Mouse (Mus musculus) forebrain, embryonic 10.5 days (tissue): ENCODE measurements around the gene Hoxc4. TPM values are rescaled to one million over a fixed set of nuclear protein-coding genes. Genes with fewer than 3 reads are reported as not detected.

Experiments used
- DNase-seq: peaks from one replicate; pipeline ENCODE4 v3.0.0-alpha.2; 2017; ENCODE audit warnings: low spot score; ENCODE audit errors: extremely low spot score
- H3K27ac ChIP-seq: fragments of 300-500 bp; sonication (generic); 2 replicates; pipeline ENCODE4 v1.5.1; 2016; ENCODE audit warnings: mild to moderate bottlenecking
- H3K27me3 ChIP-seq: fragments of 300-500 bp; sonication (generic); 2 replicates; pipeline ENCODE4 v1.6.1; 2016; ENCODE audit warnings: mild to moderate bottlenecking; ENCODE audit not compliant: poor library complexity, severe bottlenecking
- H3K36me3 ChIP-seq: fragments of 300-500 bp; sonication (generic); replicated peaks from 2 replicates; pipeline ENCODE4 v1.6.1; 2016; ENCODE audit warnings: mild to moderate bottlenecking, moderate library complexity
- H3K4me1 ChIP-seq: fragments of 300-500 bp; sonication (generic); 2 replicates; pipeline ENCODE4 v1.6.1; 2016
- H3K4me3 ChIP-seq: fragments of 300-500 bp; sonication (generic); 2 replicates; pipeline ENCODE4 v1.5.1; 2016; ENCODE audit warnings: mild to moderate bottlenecking, moderate library complexity
- H3K9me3 ChIP-seq: fragments of 300-500 bp; sonication (generic); 2 replicates; pipeline ENCODE4 v1.6.1; 2016; ENCODE audit warnings: mild to moderate bottlenecking, moderate library complexity
- WGBS: fragments of 180-500 bp; shearing (Covaris S2); methylation state at CpG from one replicate; pipeline ENCODE4 v1.1.7; 2016; 5-methylcytosine and 5-hydroxymethylcytosine counted together
- polyA plus RNA-seq: library from polyadenylated mRNA; unstranded; fragments of >200 nt; fragmentation: Nextera tagmentation; extraction: Ambion mirVana; gene quantifications from 2 replicates; pipeline ENCODE4 v1.2.1, GENCODE M21; 2016

Hoxc4 gene
- polyA plus RNA-seq: not detected in 2 replicates

DNA sequence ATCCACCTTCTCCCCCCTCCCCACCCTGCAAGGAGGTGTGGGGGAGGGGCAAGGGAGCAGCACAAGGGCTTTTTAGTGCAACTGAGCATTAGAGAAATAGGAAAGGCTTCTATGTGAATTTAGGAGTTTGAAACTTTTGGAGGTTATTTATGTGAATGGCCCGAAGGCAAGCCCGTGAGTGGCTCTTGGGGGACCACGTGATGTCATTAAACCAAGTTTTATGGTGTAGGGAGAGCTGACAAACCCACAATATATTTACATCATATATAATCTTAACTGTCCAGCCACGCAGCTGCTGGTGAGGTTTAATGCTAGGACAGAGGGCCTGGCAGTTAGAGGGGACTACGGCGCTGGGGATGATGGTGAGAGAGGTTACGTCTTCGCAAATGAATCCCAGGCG, at the start of gene Hoxc4:
Hoxc4 (plus strand) TSS at position 299 of the 400 bp plus-strand sequence.
- Histone ChIP-seq H3K9me3 (no peaks in the 10 kb centered on the region), H3K27me3 (peaks cover 100% of the 10 kb centered on the region), H3K27ac (no peak within 1 kb of the TSS), H3K4me3 (no peak within 1 kb of the TSS), H3K36me3 (no peaks in the 10 kb centered on the region), H3K4me1 (peaks cover 9% of the 10 kb centered on the region)
- DNase-seq: no peak
- WGBS: 2% methylated on average over 9 of the region's 9 CpGs

DNA sequence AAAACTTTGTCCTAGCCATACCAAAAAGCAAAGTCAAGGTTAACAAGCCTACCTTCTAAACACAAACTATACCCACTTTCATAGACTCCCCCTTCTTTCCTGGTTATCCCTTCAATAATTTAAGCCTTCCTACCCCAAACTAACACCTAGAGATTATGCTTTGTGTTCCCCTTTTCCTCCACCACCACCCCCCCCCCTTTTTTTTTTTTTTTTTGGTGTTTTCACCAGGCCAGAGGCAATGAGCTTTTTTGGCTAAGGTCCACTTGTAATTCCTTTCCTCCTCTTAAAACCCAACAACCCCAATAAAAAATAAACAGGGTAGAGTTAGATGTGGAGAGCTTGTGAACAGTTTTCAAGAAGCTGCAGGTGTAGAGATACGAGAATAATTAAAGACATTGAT, 49.4 kb upstream of the Hoxc4 start:
- Histone ChIP-seq H3K27ac (no peak overlapping the region), H3K4me1 (peaks cover 6% of the 10 kb centered on the region), H3K36me3 (no peaks in the 10 kb centered on the region), H3K4me3 (no peak overlapping the region), H3K27me3 (peaks cover 100% of the 10 kb centered on the region), H3K9me3 (no peaks in the 10 kb centered on the region)
- WGBS: 43% methylated on average over 1 of the region's 1 CpGs
- DNase-seq: no peak

DNA sequence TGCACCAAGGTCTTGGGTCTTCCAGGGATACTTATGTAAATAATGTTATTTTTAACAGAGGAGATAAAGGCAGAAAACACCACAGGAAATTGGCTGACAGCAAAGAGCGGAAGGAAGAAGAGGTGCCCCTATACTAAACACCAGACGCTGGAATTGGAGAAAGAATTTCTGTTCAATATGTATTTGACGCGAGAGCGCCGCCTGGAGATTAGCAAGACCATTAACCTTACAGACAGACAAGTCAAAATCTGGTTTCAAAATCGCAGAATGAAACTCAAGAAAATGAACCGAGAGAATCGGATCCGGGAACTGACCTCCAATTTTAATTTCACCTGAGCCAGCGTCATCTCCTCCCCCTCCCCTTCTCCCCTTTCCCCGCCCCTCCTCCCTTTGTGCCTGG, 48.0 kb upstream of the Hoxc4 start:
- WGBS: 1% methylated on average over 12 of the region's 12 CpGs
- Histone ChIP-seq H3K36me3 (no peaks in the 10 kb centered on the region), H3K9me3 (no peaks in the 10 kb centered on the region), H3K27me3 (peaks cover 100% of the 10 kb centered on the region), H3K27ac (no peak overlapping the region), H3K4me1 (peaks cover 6% of the 10 kb centered on the region), H3K4me3 (no peak overlapping the region)
- no peak for DNase-seq

DNA sequence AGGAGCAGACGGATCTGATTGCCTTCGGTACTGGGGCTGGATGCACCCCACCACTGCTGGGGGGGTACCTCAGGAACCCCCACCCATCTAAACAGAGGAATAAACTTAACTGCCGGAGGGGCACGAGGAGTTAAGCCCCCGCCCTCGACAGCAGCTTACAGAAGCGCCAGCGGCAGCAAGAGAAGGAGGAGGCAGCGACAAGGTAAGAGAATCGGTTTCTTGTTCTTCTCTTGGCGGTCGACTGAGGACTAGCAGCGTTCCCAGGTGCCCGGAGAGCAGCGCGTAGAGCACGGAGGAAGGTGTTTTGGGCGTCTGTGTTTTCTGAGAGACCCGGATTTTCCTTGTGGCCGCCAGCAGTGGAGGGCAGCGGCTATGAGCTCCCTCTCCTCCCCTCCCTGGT, 46.5 kb upstream of the Hoxc4 start:
- H3K36me3 ChIP-seq: no peaks in the 10 kb centered on the region
- H3K27ac ChIP-seq: no peak overlapping the region
- DNase-seq: no peak
- 1% methylated on average over 21 of the region's 21 CpGs for WGBS
- no peak overlapping the region for H3K4me3 ChIP-seq
- no peaks in the 10 kb centered on the region for H3K4me1 ChIP-seq
- peaks cover 100% of the 10 kb centered on the region for H3K27me3 ChIP-seq
- no peaks in the 10 kb centered on the region for H3K9me3 ChIP-seq

DNA sequence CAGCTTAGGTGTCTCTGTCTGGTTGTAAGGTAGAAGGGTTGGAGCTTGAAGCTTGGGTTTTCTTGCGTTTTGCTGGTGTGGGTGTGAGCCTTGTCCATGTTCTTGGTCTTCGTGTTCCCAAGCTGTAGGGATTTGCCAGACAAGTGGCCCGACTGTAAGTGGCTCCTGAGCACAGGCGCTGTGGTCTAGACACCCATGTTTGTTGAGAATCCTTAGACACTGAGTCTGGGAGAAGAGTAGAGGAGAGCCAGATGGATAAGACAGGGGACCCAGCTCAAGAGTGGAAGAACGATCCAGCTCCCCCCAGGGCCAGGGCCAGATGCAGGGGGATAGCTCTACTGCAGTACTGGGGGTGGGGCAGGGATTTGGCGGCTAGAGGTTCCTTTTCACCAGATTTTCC, 46.0 kb upstream of the Hoxc4 start:
- Histone ChIP-seq H3K4me3 (no peak overlapping the region), H3K4me1 (no peaks in the 10 kb centered on the region), H3K9me3 (no peaks in the 10 kb centered on the region), H3K27ac (no peak overlapping the region), H3K36me3 (no peaks in the 10 kb centered on the region), H3K27me3 (peaks cover 100% of the 10 kb centered on the region)
- 1% methylated on average over 6 of the region's 6 CpGs for WGBS
- DNase-seq: no peak

DNA sequence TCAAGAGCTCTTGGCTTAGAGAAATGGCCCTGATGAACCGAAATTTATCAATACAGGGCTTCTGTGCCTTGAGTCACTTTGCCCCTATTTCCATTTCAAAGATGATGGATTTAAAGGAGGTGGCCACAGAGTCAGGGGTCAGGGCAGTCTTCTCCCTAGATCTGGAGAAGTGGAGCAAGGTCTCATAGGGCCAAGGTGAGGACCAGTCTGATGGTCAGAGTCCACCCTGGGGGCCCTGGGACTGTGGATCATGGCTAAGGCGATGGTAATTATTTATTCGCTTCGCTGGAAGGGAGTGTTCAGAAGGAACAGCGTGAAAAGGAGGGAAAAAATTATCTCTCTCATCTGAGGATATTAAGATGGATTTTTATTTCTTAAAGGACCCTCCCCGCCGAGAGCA, 43.7 kb upstream of the Hoxc4 start:
- no peaks in the 10 kb centered on the region for H3K9me3 ChIP-seq
- H3K27me3 ChIP-seq: peaks cover 100% of the 10 kb centered on the region
- DNase-seq: no peak
- 3% methylated on average over 7 of the region's 7 CpGs for WGBS
- H3K36me3 ChIP-seq: no peaks in the 10 kb centered on the region
- no peak overlapping the region for H3K4me3 ChIP-seq
- no peaks in the 10 kb centered on the region for H3K4me1 ChIP-seq
- H3K27ac ChIP-seq: no peak overlapping the region

DNA sequence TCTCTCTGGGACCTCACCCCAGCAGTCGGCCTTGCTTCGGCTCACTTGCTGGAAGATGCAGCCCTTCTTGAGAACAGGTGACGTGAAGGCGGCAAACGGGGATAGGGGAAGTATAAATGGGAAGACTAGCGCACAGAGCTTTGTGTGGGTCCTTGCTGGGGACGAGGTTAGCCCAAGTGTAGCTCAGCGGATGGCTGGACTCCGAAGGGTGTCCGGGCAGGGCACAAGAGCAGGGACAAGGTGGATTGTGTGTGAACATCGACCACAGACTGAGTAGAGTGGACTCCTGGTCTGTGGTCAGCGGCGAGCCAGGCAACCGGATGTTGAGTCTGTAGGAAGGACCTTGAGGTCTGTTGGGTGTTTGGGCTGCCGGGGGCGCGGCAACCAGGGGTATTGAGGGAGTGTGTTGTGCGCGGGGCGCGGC, 43.0 kb upstream of the Hoxc4 start:
- Histone ChIP-seq H3K36me3 (no peaks in the 10 kb centered on the region), H3K4me1 (no peaks in the 10 kb centered on the region), H3K27ac (no peak overlapping the region), H3K4me3 (no peak overlapping the region), H3K9me3 (no peaks in the 10 kb centered on the region), H3K27me3 (peaks cover 100% of the 10 kb centered on the region)
- DNase-seq: no peak
- under 1% methylated on average over 21 of the region's 21 CpGs for WGBS

DNA sequence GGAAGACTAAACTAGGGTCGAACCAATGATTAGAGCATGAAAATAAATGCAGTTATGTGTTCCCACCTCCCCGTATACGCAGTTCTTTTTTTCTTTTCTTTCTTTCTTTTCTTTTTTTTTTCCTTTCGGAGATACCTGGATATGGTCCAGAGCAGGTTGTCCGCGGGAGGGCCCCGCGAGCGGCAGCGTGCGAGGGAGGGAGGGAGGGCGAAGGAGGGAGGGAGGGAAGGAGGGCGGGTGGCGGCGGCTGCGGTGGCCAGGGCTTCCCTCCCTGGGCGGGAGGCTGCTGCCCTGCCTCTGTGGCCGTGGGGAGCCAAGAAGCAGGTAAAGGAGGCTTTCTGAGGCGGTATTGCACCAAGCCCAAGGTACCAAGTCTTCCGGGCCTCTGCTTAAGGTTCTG, 42.6 kb upstream of the Hoxc4 start, which contains the start of gene Hoxc9:
Hoxc9 (plus strand) TSS at position 269 of the 400 bp plus-strand sequence.
- H3K27ac ChIP-seq: no peak within 1 kb of the TSS
- no peak within 1 kb of the TSS for H3K4me3 ChIP-seq
- no peak for DNase-seq
- WGBS: 0% methylated on average over 16 of the region's 20 CpGs
- H3K9me3 ChIP-seq: no peaks in the 10 kb centered on the region
- H3K27me3 ChIP-seq: peaks cover 100% of the 10 kb centered on the region
- H3K4me1 ChIP-seq: peaks cover 3% of the 10 kb centered on the region
- H3K36me3 ChIP-seq: no peaks in the 10 kb centered on the region

DNA sequence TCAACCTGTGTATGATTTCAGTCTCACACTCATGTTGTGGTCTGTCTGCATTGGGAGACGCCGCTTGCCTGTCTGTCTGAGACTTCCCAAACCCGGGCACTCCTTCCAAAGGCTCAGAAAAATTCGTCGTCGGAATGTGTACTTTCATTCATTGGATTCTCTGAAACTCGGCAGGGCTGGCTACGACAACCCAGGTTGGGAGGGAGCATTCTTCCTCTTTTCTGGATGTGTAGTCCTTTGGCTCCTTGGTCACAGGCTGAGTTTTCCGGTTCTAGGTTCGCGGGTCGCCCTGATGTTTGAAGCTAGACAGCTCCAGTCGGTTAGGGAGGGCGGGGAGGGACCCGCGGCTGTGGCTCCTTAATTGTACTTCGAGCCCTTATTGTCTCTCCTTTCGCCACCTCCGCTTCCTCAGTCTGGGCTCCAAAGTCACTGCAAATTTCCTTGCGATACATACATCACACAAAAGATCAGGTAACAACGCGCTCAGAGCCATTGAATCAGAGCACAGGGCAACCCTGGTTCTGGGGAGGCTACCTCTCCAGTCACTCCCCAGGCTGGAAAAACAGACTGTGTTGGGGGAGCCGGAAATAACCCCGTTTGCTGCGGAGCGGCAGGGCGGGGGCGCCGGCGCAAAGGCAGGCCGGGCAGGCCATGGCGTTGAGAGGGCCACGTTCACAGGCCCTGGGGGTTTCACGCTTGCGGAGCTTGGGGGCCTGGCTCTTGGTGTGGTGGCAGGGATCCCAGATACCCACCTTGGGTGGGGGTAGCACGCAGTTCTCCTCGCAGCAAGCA, 41.9 kb upstream of the Hoxc4 start:
- Histone ChIP-seq H3K36me3 (no peaks in the 10 kb centered on the region), H3K9me3 (no peaks in the 10 kb centered on the region), H3K27ac (no peak overlapping the region), H3K4me1 (peaks cover 10% of the 10 kb centered on the region), H3K27me3 (peaks cover 100% of the 10 kb centered on the region), H3K4me3 (no peak overlapping the region)
- no peak for DNase-seq
- WGBS: under 1% methylated on average over 37 of the region's 37 CpGs

DNA sequence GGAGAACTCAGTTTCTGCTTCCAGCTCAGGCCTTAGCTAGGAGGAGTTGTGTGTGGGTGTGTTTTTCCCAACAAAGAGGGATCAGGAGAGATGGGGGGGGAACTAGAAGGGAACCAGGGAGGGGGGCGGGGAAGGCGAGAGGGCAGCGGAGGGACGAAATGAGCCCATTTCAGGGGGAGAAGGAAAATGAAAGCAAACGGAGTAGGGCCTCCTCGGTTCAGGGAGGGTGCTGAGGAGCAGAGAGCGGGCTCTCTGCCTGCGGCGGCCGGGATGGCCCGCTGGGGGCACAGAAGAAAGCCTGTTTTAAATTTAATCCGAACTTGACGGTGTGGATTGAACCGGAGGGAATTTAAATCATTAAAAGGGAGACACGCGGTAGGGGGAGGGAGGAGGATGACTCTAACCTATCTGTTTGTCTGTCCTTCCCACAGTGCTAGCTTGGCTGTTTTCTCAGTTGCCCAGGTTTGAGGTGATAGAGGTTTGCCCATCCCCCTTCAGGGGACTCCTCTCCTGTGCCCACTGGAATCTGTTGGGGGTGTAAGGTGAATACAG, 41.2 kb upstream of the Hoxc4 start:
- H3K4me3 ChIP-seq: no peak overlapping the region
- 1% methylated on average over 15 of the region's 16 CpGs for WGBS
- H3K36me3 ChIP-seq: no peaks in the 10 kb centered on the region
- peaks cover 100% of the 10 kb centered on the region for H3K27me3 ChIP-seq
- DNase-seq: no peak
- H3K27ac ChIP-seq: no peak overlapping the region
- H3K4me1 ChIP-seq: peaks cover 13% of the 10 kb centered on the region
- H3K9me3 ChIP-seq: no peaks in the 10 kb centered on the region

DNA sequence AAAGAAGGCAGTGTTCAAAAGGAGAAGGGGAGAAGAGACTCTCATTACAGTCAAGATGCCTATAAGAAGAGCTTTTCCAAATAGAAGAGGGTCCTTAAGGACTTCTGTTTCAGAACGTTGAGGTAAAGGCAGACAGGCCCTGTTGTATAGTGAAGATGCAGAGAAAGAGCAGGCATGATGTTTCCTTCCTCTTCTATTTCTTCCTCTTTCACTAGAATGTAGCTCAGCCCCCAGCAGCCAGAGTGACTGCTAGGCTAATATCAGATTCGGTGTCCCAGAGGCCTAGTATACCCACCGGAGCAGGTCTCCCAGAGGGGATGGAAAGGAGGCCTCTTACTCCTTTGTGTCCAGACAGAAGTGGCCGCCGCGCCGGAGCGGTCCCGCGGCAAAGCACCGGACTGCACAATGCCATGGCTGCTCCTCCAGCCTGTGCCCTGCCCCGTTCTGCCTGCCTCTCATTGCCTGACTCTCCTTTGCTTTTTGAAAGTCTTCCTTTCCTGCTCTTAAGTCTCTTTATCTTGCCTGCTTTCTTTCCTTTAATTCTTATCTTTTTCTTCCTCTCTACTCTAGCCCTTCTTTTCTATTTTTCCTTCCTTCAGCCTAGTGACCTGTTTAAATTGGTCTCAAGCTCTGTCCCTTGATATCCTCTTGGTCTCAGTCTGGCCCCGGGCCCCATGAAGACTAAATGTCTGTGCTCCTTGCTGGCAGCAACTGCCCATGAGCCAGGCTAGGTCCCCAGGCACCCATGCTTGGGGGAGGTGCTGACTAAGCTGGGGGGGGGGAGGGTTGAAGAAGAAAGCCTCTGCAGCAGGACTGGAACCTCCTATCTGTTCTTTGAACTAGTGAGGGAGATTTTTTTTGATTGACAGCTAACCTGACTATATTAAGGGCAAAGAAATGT, 39.9 kb upstream of the Hoxc4 start:
- under 1% methylated on average over 13 of the region's 13 CpGs for WGBS
- H3K4me1 ChIP-seq: peaks cover 13% of the 10 kb centered on the region
- no peak overlapping the region for H3K27ac ChIP-seq
- H3K9me3 ChIP-seq: no peaks in the 10 kb centered on the region
- DNase-seq: no peak
- H3K4me3 ChIP-seq: no peak overlapping the region
- H3K36me3 ChIP-seq: no peaks in the 10 kb centered on the region
- H3K27me3 ChIP-seq: peaks cover 100% of the 10 kb centered on the region

DNA sequence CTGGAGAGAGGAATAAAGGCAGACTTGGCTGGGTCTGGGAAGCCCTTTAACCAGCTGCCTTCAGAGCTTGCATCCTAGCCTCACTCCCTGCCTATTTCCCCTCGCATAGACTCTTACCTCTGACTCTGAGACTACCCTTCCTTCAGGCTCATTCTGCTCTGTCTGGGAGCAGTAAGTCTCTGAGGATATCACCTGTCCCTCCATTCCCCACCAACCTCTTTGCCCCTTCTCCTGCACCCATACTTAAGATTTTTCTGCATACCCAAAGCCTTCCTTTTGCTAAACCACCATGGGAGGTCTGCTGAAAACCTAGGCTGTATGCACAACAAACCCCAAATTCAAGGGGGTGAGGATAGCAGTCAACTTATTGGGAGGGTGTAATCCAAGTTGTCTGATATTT, 38.8 kb upstream of the Hoxc4 start:
- DNase-seq: no peak
- Histone ChIP-seq H3K27ac (no peak overlapping the region), H3K27me3 (peaks cover 100% of the 10 kb centered on the region), H3K36me3 (no peaks in the 10 kb centered on the region), H3K9me3 (no peaks in the 10 kb centered on the region), H3K4me3 (no peak overlapping the region), H3K4me1 (peaks cover 13% of the 10 kb centered on the region)
- 0% methylated on average over 1 of the region's 1 CpGs for WGBS

DNA sequence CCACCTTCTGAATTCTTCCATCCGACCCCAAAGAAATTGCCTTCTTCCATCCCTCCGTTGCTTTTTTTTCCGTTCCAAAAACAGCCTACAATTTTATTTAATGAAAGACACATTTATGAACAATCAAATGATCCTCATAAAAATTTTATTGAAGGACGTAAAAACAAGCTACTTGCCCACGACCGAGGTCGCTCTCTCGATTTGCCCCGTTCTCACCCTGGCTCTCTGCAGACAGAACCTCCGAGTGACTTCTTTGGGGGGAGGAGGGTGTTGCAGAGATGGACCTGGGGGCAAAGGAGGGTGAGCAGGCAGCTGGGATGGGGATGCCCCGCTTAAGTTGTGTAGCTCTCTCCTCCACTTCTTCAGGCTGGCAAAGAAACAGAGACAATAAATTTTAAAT, 38.4 kb upstream of the Hoxc4 start:
- 4% methylated on average over 11 of the region's 11 CpGs for WGBS
- no peaks in the 10 kb centered on the region for H3K9me3 ChIP-seq
- no peaks in the 10 kb centered on the region for H3K36me3 ChIP-seq
- peaks cover 13% of the 10 kb centered on the region for H3K4me1 ChIP-seq
- H3K4me3 ChIP-seq: no peak overlapping the region
- no peak overlapping the region for H3K27ac ChIP-seq
- H3K27me3 ChIP-seq: peaks cover 100% of the 10 kb centered on the region
- no peak for DNase-seq
